ENCODE assay signal across 23 mouse cellular contexts in the genomic region with DNA sequence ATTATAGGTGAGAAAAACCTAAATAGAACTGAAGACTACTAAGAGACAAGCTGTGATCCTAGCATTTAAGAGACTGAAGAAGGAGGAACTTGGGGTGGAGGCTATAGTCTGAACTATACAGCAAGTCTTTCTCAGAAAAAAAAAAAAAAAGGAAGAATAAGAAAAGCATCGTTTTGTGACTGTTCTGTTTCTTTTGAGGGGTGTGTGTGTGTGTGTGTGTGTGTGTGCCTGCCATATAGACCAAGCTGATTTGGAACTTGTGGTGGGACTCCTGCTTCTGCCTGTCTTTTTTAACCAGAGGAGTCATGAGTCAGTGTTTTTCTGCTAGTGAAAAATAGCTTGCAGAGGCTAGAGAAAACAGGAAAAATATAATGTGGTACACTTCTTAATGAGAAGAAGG.
"Had no signal": no experiment of that assay in that cellular context is flagged by ENCODE, and none has a peak within 500 bp of the region (broad histone marks: within the 10 kb centered on the region; RNA-seq: fewer than 3 reads in every experiment).

No protein-coding gene starts in this region.

- DNase-seq: gastrocnemius, postnatal 14 days; gastrocnemius, postnatal 36 days; heart, adult 18-20 months; heart, postnatal 10 days; heart, postnatal 4 days; kidney, adult 18-20 months; kidney, adult 8-10 months; kidney, postnatal 10 days; kidney, postnatal 36 days; layer of hippocampus, adult 9-11 months; layer of hippocampus, postnatal 36 days; left cerebral cortex, postnatal 4 days had no signal

- H3K9me3 ChIP-seq: heart, embryonic 10.5 days; heart, embryonic 12.5 days; hindbrain, embryonic 10.5 days; hindbrain, embryonic 12.5 days; intestine, embryonic 15.5 days; limb, embryonic 13.5 days; limb, embryonic 15.5 days; liver, embryonic 12.5 days had no signal

- ATAC-seq: hindbrain, embryonic 16.5 days; inflammation-experienced regulatory T-cells, adult 6 months; intestine, embryonic 15.5 days; intestine, postnatal 0 days; liver, embryonic 12.5 days had no signal

- H3K36me3 ChIP-seq: intestine, embryonic 15.5 days; limb, embryonic 15.5 days had no signal

- H3K27me3 ChIP-seq: heart, embryonic 12.5 days; hindbrain, embryonic 12.5 days; intestine, embryonic 15.5 days; limb, embryonic 13.5 days; limb, embryonic 15.5 days; liver, embryonic 12.5 days had no signal

- H3K4me3 ChIP-seq: heart, embryonic 10.5 days; heart, embryonic 12.5 days; hindbrain, embryonic 10.5 days; hindbrain, embryonic 12.5 days; intestine, embryonic 15.5 days; limb, embryonic 13.5 days; limb, embryonic 15.5 days; liver, embryonic 12.5 days had no signal
